Mouse (Mus musculus) neural tube, embryonic 12.5 days (tissue): ENCODE results near the gene Wwc2. TPM values are rescaled to one million over a fixed set of nuclear protein-coding genes. Genes with fewer than 3 reads are reported as not detected.

Experiments
- ATAC-seq: fragments of 200-750 bp; cut with Nextera tagmentation; 2 replicates; pipeline ENCODE4 v1.8.0; 2017; ENCODE audit warnings: low read depth, mild to moderate bottlenecking, moderate TSS enrichment, moderate library complexity; ENCODE audit not compliant: low FRiP score
- H3K27ac ChIP-seq: fragments of 300-500 bp; sonication (generic); 2 replicates; pipeline ENCODE4 v1.5.1; 2016
- H3K27me3 ChIP-seq: fragments of 300-500 bp; sonication (generic); replicated peaks from 2 replicates; pipeline ENCODE4 v1.6.1; 2016; ENCODE audit warnings: mild to moderate bottlenecking
- H3K36me3 ChIP-seq: fragments of 300-500 bp; sonication (generic); 2 replicates; pipeline ENCODE4 v1.6.1; 2016; ENCODE audit warnings: mild to moderate bottlenecking
- H3K4me1 ChIP-seq: fragments of 300-500 bp; sonication (generic); 2 replicates; pipeline ENCODE4 v1.6.1; 2016
- H3K4me2 ChIP-seq: fragments of 300-500 bp; sonication (generic); replicated peaks from 2 replicates; pipeline ENCODE4 v1.6.1; 2016; ENCODE audit warnings: mild to moderate bottlenecking
- H3K4me3 ChIP-seq: fragments of 300-500 bp; sonication (generic); 2 replicates; pipeline ENCODE4 v1.5.1; 2016
- H3K9ac ChIP-seq: fragments of 300-500 bp; sonication (generic); 2 replicates; pipeline ENCODE4 v1.6.1; 2016; ENCODE audit warnings: mild to moderate bottlenecking
- H3K9me3 ChIP-seq: fragments of 300-500 bp; sonication (generic); 2 replicates; pipeline ENCODE4 v1.6.1; 2016; ENCODE audit warnings: mild to moderate bottlenecking
- WGBS: fragments of 180-500 bp; shearing (Covaris S2); methylation state at CpG from one replicate; pipeline ENCODE4 v1.1.7; 2016; 5-methylcytosine and 5-hydroxymethylcytosine counted together
- polyA plus RNA-seq: library from polyadenylated mRNA; unstranded; fragments of >200 nt; fragmentation: Nextera tagmentation; extraction: Ambion mirVana; gene quantifications from 2 replicates; pipeline ENCODE4 v1.2.1, GENCODE M21; 2016

The Wwc2 gene
- polyA plus RNA-seq, 1 experiment from 2014 or later = 11.7 TPM

GRCm38 (mm10) chr8:47985644-47986043, 5.1 kb downstream of the Wwc2 start:
- no peak overlapping the region; the same call in 1 of the 2 replicates for H3K4me2 ChIP-seq
- H3K9ac ChIP-seq = no peak overlapping the region
- H3K4me3 ChIP-seq = no peak overlapping the region
- no peak for ATAC-seq
- no peaks in the 10 kb centered on the region for H3K36me3 ChIP-seq
- no peaks in the 10 kb centered on the region for H3K9me3 ChIP-seq
- WGBS = 41% methylated on average over 10 of the region's 10 CpGs
- no peak overlapping the region for H3K27ac ChIP-seq
- H3K27me3 ChIP-seq = no peaks in the 10 kb centered on the region
- H3K4me1 ChIP-seq = peaks cover 25% of the 10 kb centered on the region

GRCm38 (mm10) chr8:47985243-47985642, 5.5 kb downstream of the Wwc2 start:
- peaks cover 25% of the 10 kb centered on the region for H3K4me1 ChIP-seq
- ATAC-seq = 0 out of 2 replicates have a peak, but pooled peaks have one; percentile 8

GRCm38 (mm10) chr8:47981075-47981474, 9.6 kb downstream of the Wwc2 start:
- Histone ChIP-seq H3K9me3 (0 out of 2 replicates have a peak, but pooled peaks cover 5% of the 10 kb centered on the region), H3K27me3 (no peaks in the 10 kb centered on the region), H3K4me1 (peaks cover 8% of the 10 kb centered on the region), H3K9ac (no peak overlapping the region), H3K4me2 (no peak overlapping the region), H3K27ac (no peak overlapping the region), H3K4me3 (no peak overlapping the region), H3K36me3 (no peaks in the 10 kb centered on the region)
- WGBS = 92% methylated on average over 6 of the region's 6 CpGs
- ATAC-seq = no peak

More at GRCm38 (mm10) chr8:47985243-47985642, 5.5 kb downstream of the Wwc2 start:
- Histone ChIP-seq H3K27me3 (no peaks in the 10 kb centered on the region), H3K9me3 (no peaks in the 10 kb centered on the region), H3K36me3 (no peaks in the 10 kb centered on the region), H3K4me3 (no peak overlapping the region), H3K4me2 (no peak overlapping the region; the same call in 1 of the 2 replicates), H3K9ac (no peak overlapping the region), H3K27ac (no peak overlapping the region)

- H3K4me3 ChIP-seq = no peak overlapping the region
- 93% methylated on average over 8 of the region's 8 CpGs for WGBS
- no peak for ATAC-seq
Measured at GRCm38 (mm10) chr8:47979876-47980275, 10.8 kb downstream of the Wwc2 start.

DNA sequence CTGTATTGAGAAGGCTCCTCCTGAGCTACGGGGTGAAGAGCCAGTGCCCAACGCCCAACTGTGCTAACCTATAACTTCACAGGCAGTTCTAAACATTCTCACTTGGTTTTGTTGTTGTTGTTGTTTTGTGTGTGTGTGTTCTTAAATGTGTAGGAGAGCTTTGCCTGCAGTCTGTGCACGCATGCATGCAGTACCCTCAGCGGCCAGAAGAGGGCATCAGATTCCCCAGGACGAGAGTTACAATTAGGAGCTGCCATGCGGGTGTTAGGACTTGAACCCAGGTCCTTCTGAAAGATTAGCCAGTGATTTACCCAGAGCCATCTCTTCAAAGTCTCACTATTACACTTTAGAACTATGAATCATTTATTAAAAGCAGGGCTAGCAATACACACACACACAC, 12.0 kb downstream of the Wwc2 start:
- ATAC-seq = no peak
- Histone ChIP-seq H3K36me3 (no peaks in the 10 kb centered on the region), H3K27ac (no peak overlapping the region), H3K4me3 (no peak overlapping the region), H3K9me3 (0 out of 2 replicates have a peak, but pooled peaks cover 5% of the 10 kb centered on the region), H3K27me3 (no peaks in the 10 kb centered on the region), H3K9ac (no peak overlapping the region), H3K4me2 (no peak overlapping the region), H3K4me1 (peaks cover 13% of the 10 kb centered on the region)
- WGBS = 84% methylated on average over 6 of the region's 6 CpGs

More at GRCm38 (mm10) chr8:47979876-47980275, 10.8 kb downstream of the Wwc2 start:
- Histone ChIP-seq H3K9me3 (0 out of 2 replicates have a peak, but pooled peaks cover 5% of the 10 kb centered on the region), H3K9ac (no peak overlapping the region), H3K4me2 (no peak overlapping the region), H3K36me3 (no peaks in the 10 kb centered on the region), H3K4me1 (peaks cover 4% of the 10 kb centered on the region), H3K27me3 (no peaks in the 10 kb centered on the region), H3K27ac (no peak overlapping the region)

- WGBS = 42% methylated on average over 7 of the region's 7 CpGs
Measured at GRCm38 (mm10) chr8:47974963-47975314, 15.8 kb downstream of the Wwc2 start.

GRCm38 (mm10) chr8:47974138-47974962, 16.4 kb downstream of the Wwc2 start:
- Histone ChIP-seq H3K27ac (peak overlapping the region; percentile 12; the same call in 1 of the 2 replicates), H3K36me3 (no peaks in the 10 kb centered on the region), H3K4me1 (peaks cover 17% of the 10 kb centered on the region), H3K4me2 (peak overlapping the region; percentile 56), H3K9me3 (0 out of 2 replicates have a peak, but pooled peaks cover 5% of the 10 kb centered on the region), H3K9ac (0 out of 2 replicates have a peak overlapping the region, but pooled peaks have one; percentile 29), H3K4me3 (peak overlapping the region; percentile 18; the same call in 1 of the 2 replicates), H3K27me3 (no peaks in the 10 kb centered on the region)
- WGBS = 21% methylated on average over 20 of the region's 20 CpGs
- peak; percentile 82 for ATAC-seq

More at GRCm38 (mm10) chr8:47974963-47975314, 15.8 kb downstream of the Wwc2 start:
- H3K4me2 ChIP-seq = peak overlapping the region; percentile 56
- H3K27me3 ChIP-seq = no peaks in the 10 kb centered on the region
- H3K4me3 ChIP-seq = peak overlapping the region; percentile 18; the same call in 1 of the 2 replicates
- H3K9ac ChIP-seq = 0 out of 2 replicates have a peak overlapping the region, but pooled peaks have one; percentile 29
- H3K36me3 ChIP-seq = no peaks in the 10 kb centered on the region
- 0 out of 2 replicates have a peak, but pooled peaks cover 5% of the 10 kb centered on the region for H3K9me3 ChIP-seq
- H3K27ac ChIP-seq = no peak overlapping the region
- ATAC-seq = peak; percentile 63; the same call in 1 of the 2 replicates
- peaks cover 17% of the 10 kb centered on the region for H3K4me1 ChIP-seq

DNA sequence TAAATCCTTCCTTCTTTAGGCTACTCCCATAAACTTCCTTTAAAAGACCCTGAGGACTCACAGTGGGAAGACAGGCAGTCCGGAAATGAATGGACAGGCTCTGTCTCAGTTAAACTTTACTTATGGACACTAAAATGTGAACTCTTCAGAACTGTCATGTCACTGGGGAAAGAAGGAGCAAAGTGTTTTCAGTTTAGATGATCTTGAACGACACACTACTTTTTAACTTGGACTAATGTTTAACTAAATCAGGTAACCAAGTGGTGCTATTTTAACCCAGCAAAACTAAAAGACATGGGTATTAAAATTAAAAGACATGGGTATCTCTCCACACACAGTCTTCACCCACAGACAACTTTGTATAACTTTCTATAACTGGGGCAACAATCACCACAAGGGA, 19.6 kb downstream of the Wwc2 start:
- H3K4me3 ChIP-seq = no peak overlapping the region
- H3K4me2 ChIP-seq = no peak overlapping the region
- no peak overlapping the region for H3K27ac ChIP-seq
- no peaks in the 10 kb centered on the region for H3K27me3 ChIP-seq
- H3K9ac ChIP-seq = no peak overlapping the region
- no peaks in the 10 kb centered on the region for H3K36me3 ChIP-seq
- H3K9me3 ChIP-seq = no peaks in the 10 kb centered on the region
- WGBS = 58% methylated on average over 2 of the region's 2 CpGs
- no peak for ATAC-seq
- peaks cover 17% of the 10 kb centered on the region for H3K4me1 ChIP-seq

DNA sequence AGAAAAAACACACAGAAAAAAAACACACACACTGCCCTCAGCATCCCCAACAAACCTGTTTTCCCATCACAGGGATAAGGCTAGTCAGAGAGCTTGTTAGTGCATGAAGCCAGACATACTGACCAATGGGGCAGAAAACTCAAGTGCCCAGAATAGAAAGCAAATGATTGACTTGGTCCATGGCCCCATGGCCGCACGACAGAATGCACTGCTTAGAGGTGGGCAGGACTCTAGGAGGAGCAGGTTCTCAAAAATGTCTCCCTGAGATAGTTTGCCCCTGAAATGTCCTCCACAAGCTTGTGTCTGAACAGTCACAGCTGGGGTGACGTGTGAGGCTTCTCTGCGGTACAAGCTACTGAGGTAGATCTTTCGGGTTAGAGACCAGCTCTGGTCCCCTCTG, 20.1 kb downstream of the Wwc2 start:
- no peak for ATAC-seq
- no peak overlapping the region for H3K4me2 ChIP-seq

DNA sequence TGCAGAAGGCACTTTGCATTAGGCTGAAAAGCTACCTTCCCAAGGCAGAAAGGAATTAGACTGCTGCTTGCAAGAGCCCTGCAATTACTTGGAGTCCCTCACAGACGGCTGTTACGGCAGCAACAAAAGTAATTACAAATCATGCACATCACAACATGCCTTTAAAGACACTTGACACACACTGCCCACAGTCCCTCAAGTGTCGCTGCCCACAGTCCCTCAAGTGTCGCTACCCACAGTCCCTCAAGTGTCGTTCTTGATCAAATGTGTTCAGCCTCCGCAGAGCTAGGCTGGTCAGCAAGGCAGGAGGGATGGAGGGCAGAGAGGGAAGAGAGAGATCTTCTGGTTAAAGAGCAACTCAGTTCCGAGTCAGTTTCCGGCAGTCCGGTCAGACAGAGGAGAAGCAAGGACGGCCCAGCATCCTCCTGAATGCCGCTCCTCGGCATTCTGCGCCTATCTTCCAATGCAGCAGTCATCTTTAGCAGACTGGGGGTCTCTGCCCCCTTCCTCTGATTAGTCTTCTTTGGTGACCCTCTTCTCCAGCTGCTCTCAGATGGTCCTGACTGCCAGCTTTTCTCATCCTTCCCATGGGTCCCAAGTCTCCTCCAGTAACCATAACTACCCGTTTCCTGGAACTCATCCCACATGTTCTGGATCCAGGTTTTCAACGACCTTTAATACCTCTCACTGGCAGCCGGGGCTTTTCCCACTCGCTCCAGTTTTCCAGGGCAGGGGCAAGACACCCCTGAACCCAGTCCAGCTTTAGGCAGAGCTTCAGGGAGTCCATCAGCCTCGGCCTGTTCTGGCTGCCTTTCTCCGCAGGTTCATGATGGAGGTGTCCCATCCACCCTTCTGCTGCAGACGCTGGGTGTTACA, 23.4 kb downstream of the Wwc2 start:
- 61% methylated on average over 20 of the region's 20 CpGs for WGBS
- no peak overlapping the region for H3K4me3 ChIP-seq
- H3K36me3 ChIP-seq = no peaks in the 10 kb centered on the region
- no peak for ATAC-seq
- no peaks in the 10 kb centered on the region for H3K27me3 ChIP-seq
- H3K9me3 ChIP-seq = no peaks in the 10 kb centered on the region
- no peak overlapping the region for H3K27ac ChIP-seq
- H3K9ac ChIP-seq = no peak overlapping the region
- H3K4me2 ChIP-seq = no peak overlapping the region
- H3K4me1 ChIP-seq = peaks cover 7% of the 10 kb centered on the region; the same call in 1 of the 2 replicates

More for the DNA sequence above, 20.1 kb downstream of the Wwc2 start:
- Histone ChIP-seq H3K9me3 (no peaks in the 10 kb centered on the region), H3K4me1 (peaks cover 17% of the 10 kb centered on the region), H3K36me3 (no peaks in the 10 kb centered on the region), H3K9ac (no peak overlapping the region), H3K27me3 (no peaks in the 10 kb centered on the region), H3K4me3 (no peak overlapping the region), H3K27ac (no peak overlapping the region)
- WGBS = 78% methylated on average over 5 of the region's 5 CpGs

GRCm38 (mm10) chr8:47962484-47962883, 28.2 kb downstream of the Wwc2 start:
- Histone ChIP-seq H3K9me3 (no peaks in the 10 kb centered on the region), H3K27ac (no peak overlapping the region), H3K4me1 (peaks cover 10% of the 10 kb centered on the region), H3K4me3 (no peak overlapping the region), H3K9ac (no peak overlapping the region), H3K4me2 (no peak overlapping the region), H3K36me3 (no peaks in the 10 kb centered on the region), H3K27me3 (no peaks in the 10 kb centered on the region)
- no peak for ATAC-seq
- 75% methylated on average over 4 of the region's 4 CpGs for WGBS

DNA sequence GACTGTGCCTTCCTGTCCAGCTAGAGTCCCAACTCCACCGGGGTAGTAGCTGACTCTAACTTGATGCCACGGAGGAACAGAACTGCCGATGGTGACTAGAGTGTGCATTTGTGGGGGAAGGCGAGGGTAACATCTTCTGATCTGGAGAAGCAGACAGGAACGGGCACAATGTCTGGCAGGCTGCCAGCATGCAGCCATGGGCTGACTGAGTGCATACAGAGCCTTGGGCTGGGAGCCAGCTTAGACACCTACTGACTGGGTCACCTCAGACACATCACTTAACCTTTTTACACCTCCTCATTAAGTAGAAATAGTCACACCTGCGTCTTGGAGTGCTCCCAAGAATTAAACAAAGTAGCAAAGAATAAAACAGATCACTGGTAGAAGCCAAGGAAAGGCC, 28.7 kb downstream of the Wwc2 start:
- WGBS = 69% methylated on average over 6 of the region's 6 CpGs

More for the DNA sequence above, 28.7 kb downstream of the Wwc2 start:
- Histone ChIP-seq H3K4me1 (peaks cover 10% of the 10 kb centered on the region), H3K4me2 (no peak overlapping the region), H3K9me3 (no peaks in the 10 kb centered on the region), H3K4me3 (no peak overlapping the region), H3K27me3 (no peaks in the 10 kb centered on the region), H3K36me3 (no peaks in the 10 kb centered on the region), H3K9ac (no peak overlapping the region), H3K27ac (no peak overlapping the region)
- no peak for ATAC-seq
